Mouse (Mus musculus) inflammation-experienced regulatory T-cells, adult 16 weeks (primary cell): ENCODE data around the gene Basp1. TPM values are rescaled to one million over a fixed set of nuclear protein-coding genes. Genes with fewer than 3 reads are reported as not detected.

Experiments used
- polyA plus RNA-seq: library from polyadenylated mRNA; unstranded; fragments of 100-300 nt; shearing (Covaris generic); gene quantifications from one replicate; pipeline ENCODE4 v1.2.1, GENCODE M21; 2017

Basp1 gene
- polyA plus RNA-seq = 0.16 TPM

DNA sequence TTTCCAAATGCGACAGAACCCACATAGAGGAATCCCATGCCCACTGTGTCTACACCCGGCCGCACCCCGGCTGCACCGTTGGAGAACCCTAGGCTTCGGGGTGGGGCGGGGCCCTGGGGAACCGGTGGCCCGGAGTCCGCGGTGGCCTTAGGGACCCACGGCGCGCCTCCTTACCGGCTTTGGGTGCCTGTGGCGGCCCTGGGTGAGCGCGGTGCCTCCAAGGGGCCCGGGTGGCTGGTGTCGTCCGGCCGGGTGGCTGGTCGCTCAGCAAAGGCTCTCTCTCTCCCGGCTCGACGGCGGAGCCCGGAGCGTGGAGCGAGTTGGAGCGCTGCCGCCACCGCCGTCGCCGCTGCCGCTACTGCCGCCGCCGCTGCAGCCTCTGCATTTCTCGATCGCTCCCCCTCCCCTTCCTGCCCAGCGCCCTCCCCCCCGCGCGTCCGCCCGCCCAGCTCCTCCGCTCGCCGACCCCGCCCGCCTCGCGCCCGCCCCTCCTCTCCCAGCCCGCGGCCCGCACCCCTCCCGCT lies at the start of gene Basp1:
Basp1 (minus strand) TSS at position 387 of the 524 bp plus-strand sequence.

Other genes starting within 250 kb of the Basp1 start
- 1.2 TPM for gene Myo10, start 208.8 kb upstream of the Basp1 start, polyA plus RNA-seq